Mouse (Mus musculus) cerebellum, postnatal 4 days (tissue): ENCODE results near the gene Gm45837.

ENCODE experiments used
- DNase-seq, 2 experiments: peaks; one replicate each; pipeline ENCODE4 v3.0.0; 2022; ENCODE audit warnings: low spot score in 2 of 2, mixed read lengths in 1 of 2

Gm45837 gene

GRCm38 (mm10) chr7:101410267-101410936 lies at the start of gene Gm45837:
Gene Gm45837, plus strand, starts transcription at chr7:101410886.
- DNase-seq = no peak

- DNase-seq = no peak
These were observed 49.7 kb upstream of the Gm45837 start for GRCm38 (mm10) chr7:101361021-101361420.

- no peak for DNase-seq
These were observed 48.9 kb upstream of the Gm45837 start for GRCm38 (mm10) chr7:101361767-101362166.

GRCm38 (mm10) chr7:101362791-101363191 lies 47.9 kb upstream of the Gm45837 start:
- DNase-seq = no peak

GRCm38 (mm10) chr7:101363914-101364313 lies 46.8 kb upstream of the Gm45837 start:
- no peak for DNase-seq

- DNase-seq = no peak
These were observed 42.5 kb upstream of the Gm45837 start for GRCm38 (mm10) chr7:101367901-101368852.

- DNase-seq = no peak
These were observed 41.0 kb upstream of the Gm45837 start for GRCm38 (mm10) chr7:101369666-101370065.

GRCm38 (mm10) chr7:101373082-101373481 lies 37.6 kb upstream of the Gm45837 start:
- DNase-seq = no peak

GRCm38 (mm10) chr7:101374155-101374554 lies 36.5 kb upstream of the Gm45837 start:
- peak in 1 of 2 experiments; percentile 37 for DNase-seq

GRCm38 (mm10) chr7:101376701-101377340 lies 33.9 kb upstream of the Gm45837 start:
- DNase-seq = no peak

- DNase-seq = no peak
These were observed 32.9 kb upstream of the Gm45837 start for GRCm38 (mm10) chr7:101377741-101378262.

GRCm38 (mm10) chr7:101378285-101378684 lies 32.4 kb upstream of the Gm45837 start:
- no peak for DNase-seq

- DNase-seq = no peak
These were observed 31.8 kb upstream of the Gm45837 start for GRCm38 (mm10) chr7:101378796-101379465.

GRCm38 (mm10) chr7:101379732-101380131 lies 31.0 kb upstream of the Gm45837 start:
- DNase-seq = no peak

- DNase-seq = no peak
These were observed 29.2 kb upstream of the Gm45837 start for GRCm38 (mm10) chr7:101381512-101381911.

GRCm38 (mm10) chr7:101382378-101382777 lies 28.3 kb upstream of the Gm45837 start:
- no peak for DNase-seq

- no peak for DNase-seq
These were observed 26.9 kb upstream of the Gm45837 start for GRCm38 (mm10) chr7:101383756-101384155.

- no peak for DNase-seq
These were observed 25.8 kb upstream of the Gm45837 start for GRCm38 (mm10) chr7:101384931-101385330.

GRCm38 (mm10) chr7:101385331-101385733 lies 25.4 kb upstream of the Gm45837 start:
- DNase-seq = no peak

- no peak for DNase-seq
These were observed 24.7 kb upstream of the Gm45837 start for GRCm38 (mm10) chr7:101385866-101386452.

GRCm38 (mm10) chr7:101389256-101389655 lies 21.4 kb upstream of the Gm45837 start:
- no peak for DNase-seq
